Mouse (Mus musculus): ENCODE data around the gene 4930432K21Rik. TPM values are rescaled to one million over a fixed set of nuclear protein-coding genes. Genes with fewer than 3 reads are reported as not detected.

Gene 4930432K21Rik
- polyA plus RNA-seq, 2 experiments = 0.19 TPM; not detected in 1

GRCm38 (mm10) chr8:84178592-84178991, 30.8 kb downstream of the 4930432K21Rik start:
- no peak overlapping the region for H3K27ac ChIP-seq
- TF ChIP-seq EP300 (IDR thresholded peaks at IDR 0.05; ENCODE audit: low read depth) (no peak), CTCF (IDR thresholded peaks at IDR 0.05; ENCODE audit: low read depth) (no peak)
- no peaks in the 10 kb centered on the region for H3K36me3 ChIP-seq (replicated peaks; ENCODE audit: control insufficient read depth, insufficient read depth, low read depth)
- H3K4me3 ChIP-seq (ENCODE audit: insufficient read depth in 1 of 2, low read depth in 2 of 2, low read length in 2 of 2) = no peak overlapping the region
- WGBS (ENCODE audit: insufficient replicate concordance) = 72% methylated on average over 8 of the region's 8 CpGs
- no peaks in the 10 kb centered on the region for H3K9me3 ChIP-seq (ENCODE audit: control insufficient read depth, low read length)
- DNase-seq (ENCODE audit: low read depth in 3 of 3, low spot score in 3 of 3) (no peak), ATAC-seq (ENCODE audit: insufficient read depth) (no peak)
- H3K4me1 ChIP-seq (replicated peaks; ENCODE audit: control insufficient read depth in 2 of 2, insufficient read depth in 2 of 2, low read length in 1 of 2) = peaks cover 0 to 11% of the 10 kb centered on the region in 2 experiments; a peak in 2 of 4 replicates
- H3K9ac ChIP-seq (replicated peaks) = no peak overlapping the region
- H3K4me2 ChIP-seq (ENCODE audit: low read depth) = no peak overlapping the region
- peaks cover 10% of the 10 kb centered on the region for H3K27me3 ChIP-seq (ENCODE audit: control insufficient read depth, insufficient read depth, low read length)

- Histone ChIP-seq H3K36me3 (replicated peaks; ENCODE audit: control insufficient read depth, insufficient read depth, low read depth) (no peaks in the 10 kb centered on the region), H3K4me1 (replicated peaks; ENCODE audit: control insufficient read depth in 2 of 2, insufficient read depth in 2 of 2, low read length in 1 of 2) (peaks cover 0 to 12% of the 10 kb centered on the region in 2 experiments; a peak in 2 of 4 replicates), H3K27me3 (ENCODE audit: control insufficient read depth, insufficient read depth, low read length) (peaks cover 23% of the 10 kb centered on the region), H3K4me2 (ENCODE audit: low read depth) (no peak overlapping the region), H3K4me3 (ENCODE audit: insufficient read depth in 1 of 2, low read depth in 2 of 2, low read length in 2 of 2) (no peak overlapping the region), H3K27ac (no peak overlapping the region), H3K9me3 (ENCODE audit: control insufficient read depth, low read length) (no peaks in the 10 kb centered on the region), H3K9ac (replicated peaks) (no peak overlapping the region)
- no peak for TF ChIP-seq CTCF (IDR thresholded peaks at IDR 0.05; ENCODE audit: low read depth)
- TF ChIP-seq EP300 (IDR thresholded peaks at IDR 0.05; ENCODE audit: low read depth) = no peak
- 42% methylated on average over 4 of the region's 4 CpGs for WGBS (ENCODE audit: insufficient replicate concordance)
- no peak for ATAC-seq (ENCODE audit: insufficient read depth)
- DNase-seq (ENCODE audit: low read depth in 3 of 3, low spot score in 3 of 3) = no peak
Measured at GRCm38 (mm10) chr8:84179946-84180345, 32.1 kb downstream of the 4930432K21Rik start.

GRCm38 (mm10) chr8:84180530-84181190, 32.8 kb downstream of the 4930432K21Rik start:
- Histone ChIP-seq H3K9me3 (ENCODE audit: control insufficient read depth, low read length) (no peaks in the 10 kb centered on the region), H3K36me3 (replicated peaks; ENCODE audit: control insufficient read depth, insufficient read depth, low read depth) (no peaks in the 10 kb centered on the region), H3K27me3 (ENCODE audit: control insufficient read depth, insufficient read depth, low read length) (peaks cover 26% of the 10 kb centered on the region), H3K27ac (no peak overlapping the region), H3K4me1 (replicated peaks; ENCODE audit: control insufficient read depth in 2 of 2, insufficient read depth in 2 of 2, low read length in 1 of 2) (peaks cover 0 to 12% of the 10 kb centered on the region in 2 experiments; a peak in 2 of 4 replicates), H3K4me3 (ENCODE audit: insufficient read depth in 1 of 2, low read depth in 2 of 2, low read length in 2 of 2) (no peak overlapping the region), H3K9ac (replicated peaks) (no peak overlapping the region), H3K4me2 (ENCODE audit: low read depth) (peak overlapping the region; percentile 35; the same call in 1 of the 2 replicates)
- no peak for DNase-seq (ENCODE audit: low read depth in 3 of 3, low spot score in 3 of 3)
- WGBS (ENCODE audit: insufficient replicate concordance) = 12% methylated on average over 16 of the region's 16 CpGs
- no peak for TF ChIP-seq EP300 (IDR thresholded peaks at IDR 0.05; ENCODE audit: low read depth)
- TF ChIP-seq CTCF (IDR thresholded peaks at IDR 0.05; ENCODE audit: low read depth) = 0 out of 2 replicates have a peak, but pooled peaks have one; percentile 6
- peak; percentile 54; the same call in 1 of the 2 replicates for ATAC-seq (ENCODE audit: insufficient read depth)

- TF ChIP-seq CTCF (IDR thresholded peaks at IDR 0.05; ENCODE audit: low read depth) (no peak), EP300 (IDR thresholded peaks at IDR 0.05; ENCODE audit: low read depth) (no peak)
- Histone ChIP-seq H3K27ac (no peak overlapping the region), H3K36me3 (replicated peaks; ENCODE audit: control insufficient read depth, insufficient read depth, low read depth) (no peaks in the 10 kb centered on the region), H3K4me3 (ENCODE audit: insufficient read depth in 1 of 2, low read depth in 2 of 2, low read length in 2 of 2) (peak overlapping the region in 1 of 2 experiments; percentile 53; a peak in 2 of 4 replicates), H3K27me3 (ENCODE audit: control insufficient read depth, insufficient read depth, low read length) (peaks cover 26% of the 10 kb centered on the region), H3K9ac (replicated peaks) (no peak overlapping the region), H3K4me2 (ENCODE audit: low read depth) (peak overlapping the region; percentile 64), H3K9me3 (ENCODE audit: control insufficient read depth, low read length) (no peaks in the 10 kb centered on the region), H3K4me1 (replicated peaks; ENCODE audit: control insufficient read depth in 2 of 2, insufficient read depth in 2 of 2, low read length in 1 of 2) (peaks cover 0 to 16% of the 10 kb centered on the region in 2 experiments; a peak in 2 of 4 replicates)
- ATAC-seq (ENCODE audit: insufficient read depth) (no peak), DNase-seq (ENCODE audit: low read depth in 3 of 3, low spot score in 3 of 3) (no peak)
- whole genome bisulfite sequencing (ENCODE audit: insufficient replicate concordance) = 37% methylated on average over 4 of the region's 4 CpGs
Measured at GRCm38 (mm10) chr8:84182833-84183232, 35.0 kb downstream of the 4930432K21Rik start.

GRCm38 (mm10) chr8:84183261-84184084, 35.6 kb downstream of the 4930432K21Rik start:
- no peaks in the 10 kb centered on the region for H3K36me3 ChIP-seq (replicated peaks; ENCODE audit: control insufficient read depth, insufficient read depth, low read depth)
- H3K4me3 ChIP-seq (ENCODE audit: insufficient read depth in 1 of 2, low read depth in 2 of 2, low read length in 2 of 2) = peak overlapping the region; percentile 53 to 58
- peak overlapping the region; percentile 19 for H3K9ac ChIP-seq (replicated peaks)
- ATAC-seq (ENCODE audit: insufficient read depth) (no peak), DNase-seq (ENCODE audit: low read depth in 3 of 3, low spot score in 3 of 3) (no peak)
- H3K4me2 ChIP-seq (ENCODE audit: low read depth) = peak overlapping the region; percentile 64
- TF ChIP-seq EP300 (IDR thresholded peaks at IDR 0.05; ENCODE audit: low read depth) (no peak), CTCF (IDR thresholded peaks at IDR 0.05; ENCODE audit: low read depth) (no peak)
- no peaks in the 10 kb centered on the region for H3K9me3 ChIP-seq (ENCODE audit: control insufficient read depth, low read length)
- 2% methylated on average over 81 of the region's 87 CpGs for WGBS (ENCODE audit: insufficient replicate concordance)
- peaks cover 26% of the 10 kb centered on the region for H3K27me3 ChIP-seq (ENCODE audit: control insufficient read depth, insufficient read depth, low read length)
- no peak overlapping the region for H3K27ac ChIP-seq
- H3K4me1 ChIP-seq (replicated peaks; ENCODE audit: control insufficient read depth in 2 of 2, insufficient read depth in 2 of 2, low read length in 1 of 2) = peaks cover 0 to 16% of the 10 kb centered on the region in 2 experiments; a peak in 2 of 4 replicates
